Mouse (Mus musculus): ENCODE measurements around the gene Prm3.

DNA sequence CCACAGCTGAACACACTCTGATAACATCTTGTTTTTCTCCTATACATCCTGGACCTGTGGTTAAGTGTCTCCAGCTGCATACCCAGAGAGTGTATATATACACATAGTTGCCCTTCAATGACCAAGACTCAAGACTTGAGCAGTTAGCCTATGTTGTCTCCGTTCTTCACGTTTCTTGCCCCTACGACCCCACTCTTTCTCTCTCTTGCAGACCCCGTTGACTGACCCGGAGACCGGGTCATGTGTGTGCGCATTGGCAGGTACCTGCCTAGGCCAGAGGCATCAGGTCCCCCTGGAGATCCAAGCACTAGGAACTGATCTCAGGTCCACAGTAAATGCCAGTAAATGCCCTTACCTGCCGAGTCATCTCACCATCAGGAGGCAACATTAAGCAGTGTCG is 36.6 kb upstream of the Prm3 start:
- no peak for TF ChIP-seq CTCF (IDR thresholded peaks at IDR 0.05; ENCODE audit: borderline replicate concordance, control insufficient read depth, extremely low read depth, insufficient read depth, low read length, poor library complexity)
- peak; percentile 40; the same call in 1 of the 2 replicates for TF ChIP-seq POLR2A (IDR thresholded peaks at IDR 0.05; ENCODE audit: control insufficient read depth, extremely low read depth, insufficient read depth, low read length, poor library complexity)

All from thymus, adult 2 months (tissue).